Mouse (Mus musculus) cortical plate, adult 2 months (tissue): ENCODE measurements around the gene Ndufa5. TPM values are rescaled to one million over a fixed set of nuclear protein-coding genes. Genes with fewer than 3 reads are reported as not detected.

Source experiments
- H3K27ac ChIP-seq: fragments of 200-500 bp; 2 replicates; pipeline ENCODE4 v1.5.1; 2012; ENCODE audit warnings: low read length, control low read depth, inconsistent platforms; ENCODE audit not compliant: insufficient read depth
- H3K4me1 ChIP-seq: fragments of 200-500 bp; 2 replicates; pipeline ENCODE4 v1.6.1; 2011; ENCODE audit warnings: low read length; ENCODE audit not compliant: control insufficient read depth, insufficient read depth
- H3K4me3 ChIP-seq: fragments of 200-500 bp; 2 replicates; pipeline ENCODE4 v1.5.1; 2011; ENCODE audit warnings: mild to moderate bottlenecking, low read length, control low read depth; ENCODE audit not compliant: insufficient read depth
- CTCF ChIP-seq: fragments of 200-500 bp; IDR thresholded peaks from 2 replicates; pipeline ENCODE4 v1.5.1; 2011; ENCODE audit warnings: mild to moderate bottlenecking, control low read depth, low read length; ENCODE audit not compliant: insufficient read depth; ENCODE audit errors: extremely low read depth
- POLR2A ChIP-seq: fragments of 200-500 bp; IDR thresholded peaks from 2 replicates; pipeline ENCODE4 v1.6.1; 2011; ENCODE audit warnings: mild to moderate bottlenecking, low read length, control low read depth; ENCODE audit not compliant: insufficient read depth; ENCODE audit errors: extremely low read depth
- polyA plus RNA-seq: library from polyadenylated mRNA; depleted of rRNA; stranded (reverse); fragments of >200 nt; gene quantifications from 2 replicates; pipeline ENCODE4 v1.2.3, GENCODE M21; 2012; rRNA removed

Gene Ndufa5
- 92.3 and 96.3 TPM in 2 replicates for polyA plus RNA-seq

DNA sequence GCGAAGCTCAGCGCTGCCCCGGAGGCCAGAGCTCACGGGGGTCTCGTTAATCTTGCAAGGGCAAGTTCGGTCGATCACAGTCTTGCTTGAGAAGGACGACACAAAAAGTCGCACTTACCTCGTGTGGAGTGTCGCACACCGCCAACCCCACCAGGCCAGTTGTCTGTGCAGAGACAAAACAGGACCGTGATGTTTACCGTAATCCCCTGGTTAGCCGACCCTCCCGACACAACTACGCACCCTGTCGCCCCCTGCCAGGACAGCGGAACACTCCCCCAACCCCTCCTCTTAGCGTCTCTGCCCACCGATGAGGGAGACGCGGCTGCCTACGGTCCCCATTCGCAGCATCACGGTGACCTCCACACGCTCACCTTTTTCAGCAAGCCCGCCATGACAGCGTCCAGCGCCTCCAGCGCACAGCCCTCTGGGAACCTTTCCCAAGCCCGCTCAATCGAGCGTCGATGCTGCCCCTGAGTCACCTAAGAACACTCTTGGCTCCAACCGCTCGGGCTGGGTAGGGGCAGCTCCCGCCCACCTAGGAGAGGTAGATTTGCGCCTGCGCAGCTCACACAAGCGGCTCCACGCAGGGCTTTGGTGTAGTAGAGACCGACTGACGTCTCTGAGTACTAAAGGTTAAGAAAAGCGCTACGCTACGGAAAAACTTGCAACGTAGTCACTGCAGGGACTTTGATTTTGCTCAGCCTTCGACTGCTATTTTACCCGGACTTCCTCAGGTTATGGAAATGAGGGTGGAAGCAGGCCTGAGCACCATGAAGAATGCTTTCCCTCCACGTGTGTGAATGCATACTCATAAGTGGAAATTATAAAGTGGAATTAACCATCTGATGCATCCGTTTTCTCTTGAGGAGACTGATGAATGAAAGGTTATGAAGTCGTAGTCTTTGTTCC lies at the start of gene Ndufa5:
Gene Ndufa5, minus strand, starts transcription at position 859 of the 909 bp plus-strand sequence.
- peak within 1 kb of the TSS; percentile 26 for H3K27ac ChIP-seq
- TF ChIP-seq POLR2A: peak; percentile 75
- TF ChIP-seq CTCF: no peak
- peak within 1 kb of the TSS; percentile 85 for H3K4me3 ChIP-seq
- peaks cover 4% of the 10 kb centered on the region; the same call in 1 of the 2 replicates for H3K4me1 ChIP-seq

DNA sequence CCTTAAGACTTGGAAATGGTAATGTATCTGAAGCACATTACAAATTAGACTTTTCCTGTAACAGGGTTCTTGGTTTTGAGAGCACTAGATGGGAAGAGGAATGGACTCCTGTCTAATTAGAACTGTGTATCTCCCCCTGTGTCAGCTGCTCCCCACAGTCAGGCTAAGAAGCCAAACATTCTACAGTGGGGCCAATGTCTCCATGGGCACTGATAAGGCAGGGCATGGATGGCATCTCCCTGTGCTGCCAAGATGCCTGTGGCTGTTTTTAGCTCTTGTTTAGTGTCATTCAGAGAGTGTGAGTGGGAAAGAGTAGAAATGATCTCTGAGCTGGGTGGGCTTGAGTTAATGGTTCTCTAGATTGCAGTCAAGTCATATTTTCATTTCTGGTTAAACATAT lies 45.5 kb upstream of the Ndufa5 start:
- Histone ChIP-seq H3K27ac (no peak overlapping the region), H3K4me3 (no peak overlapping the region), H3K4me1 (no peaks in the 10 kb centered on the region)
- TF ChIP-seq POLR2A (no peak), CTCF (no peak)

DNA sequence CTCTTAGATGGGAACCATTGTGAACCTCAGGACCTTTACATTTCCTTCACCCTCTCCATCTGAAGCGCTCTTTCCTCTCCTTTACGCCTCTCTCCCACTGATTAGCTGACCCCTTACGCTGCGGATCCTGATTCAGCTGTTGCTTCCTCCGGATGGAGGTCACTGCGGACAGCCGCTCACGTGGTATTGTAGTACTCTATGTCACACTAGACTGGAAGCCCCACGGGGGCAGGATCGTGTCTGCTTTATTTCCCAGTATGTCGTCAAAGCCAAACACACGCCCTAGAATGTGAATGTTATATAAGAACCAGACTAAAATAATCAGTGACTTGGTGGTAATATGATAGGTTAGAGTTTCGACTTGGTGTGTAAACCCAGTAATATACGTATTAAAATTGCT lies 44.6 kb upstream of the Ndufa5 start:
- Histone ChIP-seq H3K27ac (no peak overlapping the region), H3K4me1 (no peaks in the 10 kb centered on the region), H3K4me3 (no peak overlapping the region)
- TF ChIP-seq CTCF: no peak

DNA sequence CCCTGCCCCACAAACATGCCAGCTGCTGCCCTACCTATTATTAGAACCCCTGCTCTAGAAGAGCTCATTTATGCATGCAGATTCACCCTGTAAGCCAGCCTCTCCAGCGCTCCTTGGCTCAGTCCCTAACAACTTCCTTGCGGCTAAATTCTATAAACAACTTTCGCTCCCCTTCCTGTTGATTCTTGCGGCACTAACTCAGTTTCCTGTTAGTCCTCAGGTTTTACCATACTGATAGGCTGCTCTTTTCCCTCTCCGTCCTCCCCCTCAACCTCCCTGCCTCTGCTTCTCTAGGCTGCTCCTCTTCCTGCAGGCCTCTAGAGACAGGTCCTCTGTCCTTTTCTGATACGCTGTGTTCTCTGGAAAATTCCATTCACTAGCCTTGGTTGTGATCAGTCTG lies 43.3 kb upstream of the Ndufa5 start:
- H3K4me1 ChIP-seq: no peaks in the 10 kb centered on the region
- TF ChIP-seq CTCF: no peak
- no peak for TF ChIP-seq POLR2A

DNA sequence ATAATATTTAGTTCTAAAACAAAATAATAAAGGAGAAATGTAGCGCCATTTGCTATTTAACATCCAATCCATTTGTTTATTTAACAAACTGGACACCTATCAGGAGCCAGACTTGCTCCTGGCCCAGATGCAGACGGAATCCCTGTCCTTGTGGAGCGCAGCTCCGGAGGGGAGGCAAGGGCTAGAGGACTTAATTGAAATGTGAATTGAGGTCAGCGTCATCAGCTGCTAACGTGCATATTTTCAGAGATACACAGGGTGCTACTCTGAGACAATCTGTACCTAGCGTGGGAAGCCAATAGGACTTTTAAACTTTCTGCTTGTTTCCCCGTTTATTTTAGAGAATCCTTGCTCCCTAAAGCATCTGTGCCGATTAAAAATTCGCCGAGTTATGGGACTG lies 42.5 kb upstream of the Ndufa5 start:
- TF ChIP-seq CTCF (no peak), POLR2A (no peak)
- no peak overlapping the region for H3K27ac ChIP-seq
- no peaks in the 10 kb centered on the region for H3K4me1 ChIP-seq
- H3K4me3 ChIP-seq: no peak overlapping the region

More for the DNA sequence above, 43.3 kb upstream of the Ndufa5 start:
- Histone ChIP-seq H3K27ac (no peak overlapping the region; the same call in 1 of the 2 replicates), H3K4me3 (no peak overlapping the region)

DNA sequence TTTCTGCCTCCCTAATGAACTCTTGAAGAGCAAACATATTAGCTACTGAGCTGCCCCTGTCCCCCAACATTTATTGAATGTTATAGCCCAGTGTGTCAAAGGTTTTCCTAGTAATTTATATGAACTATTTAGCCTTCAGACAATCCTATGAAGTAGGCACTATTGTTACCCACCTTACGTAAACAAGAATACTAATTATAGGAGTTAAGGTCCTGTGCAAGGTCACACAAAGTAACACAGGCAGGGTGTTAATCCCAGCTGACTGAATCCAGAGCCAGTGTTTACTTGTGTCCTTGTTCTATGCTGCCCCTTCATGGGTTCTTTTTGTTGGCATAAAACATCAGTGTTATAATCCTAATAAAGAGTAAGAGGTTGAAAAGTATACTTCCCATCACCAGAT lies 41.9 kb upstream of the Ndufa5 start:
- TF ChIP-seq CTCF: no peak
- TF ChIP-seq POLR2A: no peak
- Histone ChIP-seq H3K4me1 (no peaks in the 10 kb centered on the region), H3K4me3 (no peak overlapping the region), H3K27ac (no peak overlapping the region)

DNA sequence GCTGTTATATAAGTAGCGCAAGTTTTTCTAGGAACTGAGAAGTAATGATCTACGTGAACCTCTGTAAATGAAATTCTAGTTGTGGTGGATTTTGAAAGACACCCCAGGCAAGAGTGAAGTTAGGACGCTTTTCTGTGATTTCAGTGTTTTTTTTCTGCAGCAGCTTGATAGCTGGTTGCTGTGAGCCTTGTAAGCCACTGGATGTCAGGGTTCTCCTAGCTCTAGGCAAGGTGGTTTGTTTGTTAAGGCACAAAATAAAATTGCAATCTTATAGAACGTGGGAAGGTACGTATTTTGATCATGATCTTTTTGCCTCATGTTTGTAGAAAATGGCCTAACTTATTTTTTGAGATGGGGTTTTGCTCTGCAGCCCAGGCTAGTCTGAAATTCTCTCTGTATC lies 41.1 kb upstream of the Ndufa5 start:
- Histone ChIP-seq H3K4me1 (no peaks in the 10 kb centered on the region), H3K4me3 (no peak overlapping the region), H3K27ac (no peak overlapping the region)
- TF ChIP-seq CTCF (peak; percentile 40; the same call in 1 of the 2 replicates), POLR2A (no peak)

DNA sequence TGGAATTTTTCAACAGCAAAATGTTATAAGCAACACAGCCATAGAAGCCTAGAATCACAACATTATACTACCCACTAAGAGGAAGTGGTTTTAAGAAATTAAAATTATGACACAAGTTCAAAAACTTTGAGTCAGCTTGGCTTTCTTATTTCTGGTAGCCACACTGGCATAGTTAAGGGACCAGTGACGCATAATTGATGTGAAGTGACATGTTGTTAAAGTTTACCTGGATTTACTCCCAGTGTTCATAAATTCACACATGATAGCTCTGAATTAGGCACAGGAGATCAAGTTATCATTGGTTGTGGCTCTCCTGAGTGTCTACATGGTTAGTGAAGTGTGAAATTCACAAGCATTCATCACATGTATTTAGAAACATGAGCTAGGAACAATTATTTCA lies 37.1 kb upstream of the Ndufa5 start:
- H3K4me3 ChIP-seq: no peak overlapping the region
- TF ChIP-seq CTCF (no peak), POLR2A (no peak)
- no peaks in the 10 kb centered on the region for H3K4me1 ChIP-seq
- no peak overlapping the region for H3K27ac ChIP-seq

DNA sequence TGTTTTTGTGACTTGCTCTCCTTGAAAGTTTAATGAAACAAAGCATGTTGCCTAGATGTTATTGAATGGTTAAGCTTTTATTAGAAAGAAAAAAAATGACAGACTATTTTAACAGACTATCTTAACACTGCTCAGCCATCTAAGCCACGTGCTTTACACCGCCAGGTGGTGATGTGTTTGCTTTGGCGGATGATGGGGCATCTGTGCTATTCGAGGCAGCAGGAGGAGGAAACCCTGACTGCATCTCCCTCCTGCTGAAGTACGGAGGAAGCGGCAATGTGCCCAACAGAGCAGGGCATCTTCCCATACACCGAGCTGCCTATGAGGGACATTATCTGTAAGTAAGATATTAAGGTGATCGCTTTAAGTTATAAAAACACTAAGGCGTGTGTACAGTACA lies 36.3 kb upstream of the Ndufa5 start:
- H3K27ac ChIP-seq: no peak overlapping the region
- no peak for TF ChIP-seq CTCF
- no peak for TF ChIP-seq POLR2A
- no peak overlapping the region for H3K4me3 ChIP-seq
- H3K4me1 ChIP-seq: no peaks in the 10 kb centered on the region

DNA sequence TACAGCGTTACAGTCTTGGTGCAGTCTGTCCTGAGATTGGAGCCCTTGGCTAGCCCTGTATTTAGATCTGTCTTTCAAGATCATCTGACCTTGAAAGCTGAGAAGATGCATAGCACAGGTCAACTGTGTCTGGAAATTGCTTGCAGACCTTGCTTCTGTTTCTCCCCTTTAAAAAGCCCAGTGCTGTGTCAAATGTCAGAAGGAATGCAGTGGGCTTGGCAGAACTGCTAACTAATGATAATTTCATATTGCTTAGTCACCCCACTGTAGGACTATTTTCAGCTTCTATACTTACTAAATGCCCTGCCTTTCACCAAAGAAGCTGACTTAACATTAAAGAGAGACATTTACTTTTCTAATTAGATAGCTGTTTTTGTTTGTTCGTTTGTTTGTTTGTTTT lies 27.7 kb upstream of the Ndufa5 start:
- Histone ChIP-seq H3K27ac (no peak overlapping the region), H3K4me1 (peaks cover 5% of the 10 kb centered on the region; the same call in 1 of the 2 replicates)

More for the DNA sequence above, 27.7 kb upstream of the Ndufa5 start:
- no peak for TF ChIP-seq POLR2A
- TF ChIP-seq CTCF: no peak
- no peak overlapping the region for H3K4me3 ChIP-seq
